Comparison of ENCODE assay signal across 13 mouse cellular contexts in genomic region chr19:56935777-56936176, GRCm38 (mm10).
DNase-seq lines count a peak whose midpoint lies in the region; ATAC-seq and TF ChIP-seq lines count a peak whose summit lies in the region.
"Had no signal": no experiment of that assay in that cellular context is flagged by ENCODE, and none has a peak within 500 bp of the region (broad histone marks: within the 10 kb centered on the region; RNA-seq: fewer than 3 reads in every experiment).

No protein-coding gene starts in this region.

- no peaks in the 10 kb centered on the region for H3K27me3 ChIP-seq in limb, embryonic 11.5 days (ENCODE audit: control insufficient read depth, insufficient read depth, low read length)
- no peaks in the 10 kb centered on the region for H3K27me3 ChIP-seq in limb, embryonic 10.5 days (ENCODE audit: low read depth, poor library complexity, severe bottlenecking)
- no peaks in the 10 kb centered on the region for H3K27me3 ChIP-seq in CH12.LX (replicated peaks)
- H3K27me3 ChIP-seq: limb, embryonic 15.5 days; midbrain, embryonic 15.5 days had no signal

- TF ChIP-seq CTCF in CH12.LX (conservative IDR thresholded peaks at IDR 0.05 in 1 of 2, IDR thresholded peaks at IDR 0.05 in 1 of 2; ENCODE audit: low read depth in 2 of 2, low read length in 2 of 2): peak in 1 of 2 experiments; percentile 34; a peak in 2 of 4 replicates

- no peak for TF ChIP-seq EP300 in CH12.LX (IDR thresholded peaks at IDR 0.05; ENCODE audit: low read length)

- H3K36me3 ChIP-seq in limb, embryonic 11.5 days (ENCODE audit: control insufficient read depth, insufficient read depth, low read length): no peaks in the 10 kb centered on the region
- H3K36me3 ChIP-seq in limb, embryonic 10.5 days: no peaks in the 10 kb centered on the region
- no peaks in the 10 kb centered on the region for H3K36me3 ChIP-seq in CH12.LX (replicated peaks in 1 of 2; ENCODE audit: control insufficient read depth in 1 of 2, insufficient read depth in 1 of 2, low read length in 1 of 2)
- H3K36me3 ChIP-seq: limb, embryonic 15.5 days; midbrain, embryonic 15.5 days had no signal

- no peak for TF ChIP-seq POLR2A in CH12.LX (IDR thresholded peaks at IDR 0.05; ENCODE audit: low read depth, low read length)

- H3K27ac ChIP-seq in limb, embryonic 11.5 days (replicated peaks; ENCODE audit: low read depth, low read length): no peak overlapping the region
- H3K27ac ChIP-seq in limb, embryonic 10.5 days: no peak overlapping the region
- H3K27ac ChIP-seq in CH12.LX (ENCODE audit: insufficient read depth, low read depth): no peak overlapping the region
- H3K27ac ChIP-seq: limb, embryonic 15.5 days; macrophage; midbrain, embryonic 15.5 days had no signal

- in situ Hi-C loops in CH12.LX (cut with MboI; ENCODE audit: low pct_ligation_motif_present, low pct_unique_long_range_greater_than_20kb, low sequenced_read_pairs): no loop called here

- no peak; the same call in 1 of the 2 replicates for TF ChIP-seq RAD21 in CH12.LX (IDR thresholded peaks at IDR 0.05; ENCODE audit: low read depth, low read length)

- no peak overlapping the region for H3K4me2 ChIP-seq in limb, embryonic 11.5 days (ENCODE audit: low read depth, severe bottlenecking)
- H3K4me2 ChIP-seq in CH12.LX (ENCODE audit: insufficient read depth, low read depth, poor library complexity, severe bottlenecking): no peak overlapping the region
- H3K4me2 ChIP-seq: limb, embryonic 15.5 days; midbrain, embryonic 15.5 days had no signal

- dilution Hi-C loops in CH12.LX (cut with MboI; ENCODE audit: extremely low pct_ligation_motif_present, extremely low pct_unique_long_range_greater_than_20kb, low sequenced_read_pairs): no loop called here

- H3K4me1 ChIP-seq in limb, embryonic 11.5 days (ENCODE audit: control insufficient read depth, insufficient read depth, low read length): no peaks in the 10 kb centered on the region
- H3K4me1 ChIP-seq in limb, embryonic 10.5 days: peaks cover 6% of the 10 kb centered on the region
- H3K4me1 ChIP-seq in CH12.LX (ENCODE audit: control insufficient read depth in 1 of 2, insufficient read depth in 2 of 2): peaks cover 2 to 9% of the 10 kb centered on the region in 2 experiments; a peak in 3 of 4 replicates
- H3K4me1 ChIP-seq: midbrain, embryonic 15.5 days had no signal

- no peak overlapping the region for H3K4me3 ChIP-seq in limb, embryonic 11.5 days (ENCODE audit: low read depth, low read length)
- H3K4me3 ChIP-seq in limb, embryonic 10.5 days: no peak overlapping the region
- H3K4me3 ChIP-seq in CH12.LX (replicated peaks in 1 of 3; ENCODE audit: low read depth in 2 of 3, low read length in 2 of 3, poor library complexity in 1 of 3): no peak overlapping the region
- H3K4me3 ChIP-seq: limb, embryonic 15.5 days; midbrain, embryonic 15.5 days had no signal

- H3K9me3 ChIP-seq in limb, embryonic 11.5 days (ENCODE audit: control insufficient read depth, low read length): no peaks in the 10 kb centered on the region
- H3K9me3 ChIP-seq in limb, embryonic 10.5 days (replicated peaks): no peaks in the 10 kb centered on the region
- H3K9me3 ChIP-seq in CH12.LX (replicated peaks; ENCODE audit: low read length): peaks cover 4% of the 10 kb centered on the region
- H3K9me3 ChIP-seq: limb, embryonic 15.5 days; midbrain, embryonic 15.5 days had no signal

- H3K79me2 ChIP-seq in CH12.LX (replicated peaks; ENCODE audit: control insufficient read depth, extremely low read depth, insufficient read depth, poor library complexity, severe bottlenecking): no peaks in the 10 kb centered on the region

- ATAC-seq in limb, embryonic 11.5 days (ENCODE audit: insufficient number of reproducible peaks, low FRiP score, low TSS enrichment, low read depth): no peak
- ATAC-seq in inflammation-experienced regulatory T-cells, adult 6 months: no peak
- ATAC-seq: activated CD4-positive, CD25-positive, alpha-beta regulatory T cell, adult 4 months; midbrain, embryonic 15.5 days had no signal

- WGBS in limb, embryonic 11.5 days: 84% methylated on average over 7 of the region's 7 CpGs
- 84% methylated on average over 7 of the region's 7 CpGs for WGBS in limb, embryonic 10.5 days

- DNase-seq in cerebellum, postnatal 36 days: peak; percentile 45 to 46
- no peak for DNase-seq in cerebellum, adult 9-11 months
- peak; percentile 40 for DNase-seq in limb, embryonic 11.5 days (ENCODE audit: low spot score)
- DNase-seq in limb, embryonic 10.5 days (ENCODE audit: low spot score): no peak
- no peak for DNase-seq in CH12.LX (ENCODE audit: extremely low read depth)
- DNase-seq in c-Kit-positive CD71-positive TER-119-negative erythroid progenitor cells, embryonic 14.5 days (ENCODE audit: low read depth): peak; percentile 3
- DNase-seq in urinary bladder, postnatal 14 days (ENCODE audit: low spot score): no peak
- DNase-seq: right cerebral cortex, adult 18-20 months had no signal

- no peak overlapping the region for H3K9ac ChIP-seq in limb, embryonic 11.5 days (ENCODE audit: low read length)
- no peak overlapping the region for H3K9ac ChIP-seq in CH12.LX (ENCODE audit: insufficient read depth, low read depth)
- H3K9ac ChIP-seq: limb, embryonic 15.5 days; midbrain, embryonic 15.5 days had no signal

TF ChIP-seq in CH12.LX, 34 proteins besides CTCF, POLR2A, EP300 and RAD21:
- TF ChIP-seq SMC3 (IDR thresholded peaks at IDR 0.05; ENCODE audit: low read depth, low read length) (peak; percentile 12; the same call in 1 of the 2 replicates), MXI1 (IDR thresholded peaks at IDR 0.05; ENCODE audit: low read depth, low read length) (no peak), MAFK (IDR thresholded peaks at IDR 0.05; ENCODE audit: insufficient replicate concordance, low read length) (no peak), MYC (IDR thresholded peaks at IDR 0.05; ENCODE audit: low read depth, low read length) (no peak), TBP (conservative IDR thresholded peaks at IDR 0.05; ENCODE audit: low read depth, low read length) (no peak), UBTF (IDR thresholded peaks at IDR 0.05; ENCODE audit: low read depth, low read length) (no peak)

Comparison
In these comparisons a context has a peak if more than half of its experiments do, and no peak if none do; other contexts are left out.
1. DNase-seq: peak in cerebellum, postnatal 36 days (2 of 2), limb, embryonic 11.5 days (single experiment) and c-Kit-positive CD71-positive TER-119-negative erythroid progenitor cells, embryonic 14.5 days (single experiment); none in cerebellum, adult 9-11 months (single experiment), limb, embryonic 10.5 days (single experiment), CH12.LX (single experiment) and urinary bladder, postnatal 14 days (single experiment).